Mouse (Mus musculus): ENCODE results near the gene Dctn1. TPM values are rescaled to one million over a fixed set of nuclear protein-coding genes. Genes with fewer than 3 reads are reported as not detected.

Gene Dctn1
- total RNA-seq (2021): 138 and 172 TPM in 2 replicates
- long read RNA-seq, full-length matches to known transcripts: 85 of 192 reads
- long read RNA-seq, partial matches to known transcripts: 79 of 192 reads
- long read RNA-seq, other reads (novel, unspliced or antisense): 28 of 192 reads

GRCm38 (mm10) chr6:83165607-83166242, at the start of gene Dctn1:
Gene Dctn1 (plus strand): TSS chr6:83165920.
- peak; percentile 95 for DNase-seq

GRCm38 (mm10) chr6:83116373-83117164, 49.2 kb upstream of the Dctn1 start:
- no peak for DNase-seq

GRCm38 (mm10) chr6:83117165-83117438, 48.6 kb upstream of the Dctn1 start:
- DNase-seq: no peak

- DNase-seq: no peak
These were observed 48.1 kb upstream of the Dctn1 start for GRCm38 (mm10) chr6:83117616-83118015.

- no peak for DNase-seq
These were observed 47.4 kb upstream of the Dctn1 start for GRCm38 (mm10) chr6:83118369-83118768.

GRCm38 (mm10) chr6:83118825-83119733, 46.6 kb upstream of the Dctn1 start:
- DNase-seq: no peak

GRCm38 (mm10) chr6:83119734-83120051, 46.0 kb upstream of the Dctn1 start:
- no peak for DNase-seq

GRCm38 (mm10) chr6:83120930-83121862, 44.5 kb upstream of the Dctn1 start, which contains the start of gene Wbp1:
Gene Wbp1 (minus strand): TSS chr6:83121559.
- peak; percentile 88 for DNase-seq

- no peak for DNase-seq
These were observed 43.6 kb upstream of the Dctn1 start for GRCm38 (mm10) chr6:83121863-83122710.

GRCm38 (mm10) chr6:83122961-83123360, 42.8 kb upstream of the Dctn1 start:
- DNase-seq: no peak

- peak; percentile 87 for DNase-seq
These were observed 40.8 kb upstream of the Dctn1 start for GRCm38 (mm10) chr6:83124851-83125312.

- DNase-seq: no peak
These were observed 40.4 kb upstream of the Dctn1 start, which contains the start of gene Ino80b for GRCm38 (mm10) chr6:83125331-83125730. Gene Ino80b (minus strand): TSS chr6:83125431.

GRCm38 (mm10) chr6:83127419-83127818, 38.3 kb upstream of the Dctn1 start:
- no peak for DNase-seq

- DNase-seq: no peak
These were observed 34.2 kb upstream of the Dctn1 start for GRCm38 (mm10) chr6:83131469-83132034.

GRCm38 (mm10) chr6:83132176-83132919, 33.4 kb upstream of the Dctn1 start:
- no peak for DNase-seq

- DNase-seq: no peak
These were observed 31.5 kb upstream of the Dctn1 start for GRCm38 (mm10) chr6:83134226-83134625.

- no peak for DNase-seq
These were observed 30.7 kb upstream of the Dctn1 start, which contains the start of gene Rtkn for GRCm38 (mm10) chr6:83134951-83135513. Gene Rtkn (plus strand): TSS chr6:83135463.

GRCm38 (mm10) chr6:83135571-83136161, 30.1 kb upstream of the Dctn1 start:
- DNase-seq: peak; percentile 40

Data from adrenal gland, postnatal 25 days (tissue).